8 mouse cellular contexts compared by ENCODE assay signal in genomic region chr6:72549041-72549580, GRCm38 (mm10). TPM values are rescaled to one million over a fixed set of nuclear protein-coding genes. Genes with fewer than 3 reads are reported as not detected.
DNase-seq lines count a peak whose midpoint lies in the region; ATAC-seq and TF ChIP-seq lines count a peak whose summit lies in the region.

No protein-coding gene starts in this region.

- DNase-seq in heart, postnatal 0 days (ENCODE audit: low spot score), result no peak
- DNase-seq in lung, postnatal 25 days (ENCODE audit: low spot score), result peak; percentile 52
- peak; percentile 78 to 85 for DNase-seq in urinary bladder, postnatal 36 days (ENCODE audit: low spot score in 2 of 2)
- DNase-seq in cerebellum, adult 9-10 months, result no peak
- DNase-seq in left cerebral cortex, postnatal 25 days (ENCODE audit: low spot score in 2 of 2), result no peak
- DNase-seq in right cerebral cortex, adult 2 months (ENCODE audit: low spot score in 2 of 2), result no peak

- H3K4me2 ChIP-seq in heart, postnatal 0 days (ENCODE audit: low read depth, low read length), result no peak overlapping the region

- ATAC-seq in heart, postnatal 0 days (ENCODE audit: insufficient read depth, low read depth), result no peak

- no peak for TF ChIP-seq CTCF in ES-Bruce4 (IDR thresholded peaks at IDR 0.05; ENCODE audit: low read depth, low read length)
- no peak for TF ChIP-seq CTCF in bone marrow macrophage, adult 2 months (IDR thresholded peaks at IDR 0.05; ENCODE audit: low read depth, low read length)
- no peak for TF ChIP-seq CTCF in heart, postnatal 0 days (IDR thresholded peaks at IDR 0.05; ENCODE audit: low read depth)

- no peak for TF ChIP-seq POLR2A in ES-Bruce4 (IDR thresholded peaks at IDR 0.05; ENCODE audit: insufficient read depth, low read length)
- TF ChIP-seq POLR2A in bone marrow macrophage, adult 2 months (IDR thresholded peaks at IDR 0.05; ENCODE audit: borderline replicate concordance, low read depth, low read length), result no peak; the same call in 1 of the 2 replicates

- H3K4me1 ChIP-seq in ES-Bruce4 (ENCODE audit: control insufficient read depth, insufficient read depth, low read length), result peaks cover 4% of the 10 kb centered on the region
- H3K4me1 ChIP-seq in bone marrow macrophage, adult 2 months (ENCODE audit: control insufficient read depth, insufficient read depth, low read length), result peaks cover 22% of the 10 kb centered on the region
- H3K4me1 ChIP-seq in heart, postnatal 0 days (ENCODE audit: control insufficient read depth, insufficient read depth), result peaks cover 6% of the 10 kb centered on the region; the same call in 1 of the 2 replicates

- intact Hi-C loops in left cerebral cortex, postnatal 25 days (cut with DNase I), result no loop called here

- peak overlapping the region; percentile 71 for H3K27ac ChIP-seq in ES-Bruce4 (ENCODE audit: insufficient read depth, low read length)
- peak overlapping the region; percentile 99 for H3K27ac ChIP-seq in bone marrow macrophage, adult 2 months (ENCODE audit: insufficient read depth, low read depth, low read length)
- H3K27ac ChIP-seq in heart, postnatal 0 days (ENCODE audit: low read depth), result peak overlapping the region; percentile 18

- WGBS in heart, postnatal 0 days, result 50% methylated on average over 9 of the region's 9 CpGs

- no peaks in the 10 kb centered on the region for H3K36me3 ChIP-seq in ES-Bruce4 (ENCODE audit: control insufficient read depth, insufficient read depth, low read length, poor library complexity, severe bottlenecking)
- H3K36me3 ChIP-seq in heart, postnatal 0 days (replicated peaks; ENCODE audit: control insufficient read depth, insufficient read depth, low read length), result no peaks in the 10 kb centered on the region

- peak overlapping the region; percentile 28 for H3K9ac ChIP-seq in ES-Bruce4 (ENCODE audit: low read depth, poor library complexity, severe bottlenecking)
- no peak overlapping the region for H3K9ac ChIP-seq in heart, postnatal 0 days (replicated peaks; ENCODE audit: low read depth, low read length)

- peak overlapping the region; percentile 16 for H3K4me3 ChIP-seq in ES-Bruce4 (ENCODE audit: low read depth, low read length)
- H3K4me3 ChIP-seq in bone marrow macrophage, adult 2 months (ENCODE audit: insufficient read depth, low read length), result peak overlapping the region; percentile 75
- no peak overlapping the region for H3K4me3 ChIP-seq in heart, postnatal 0 days (ENCODE audit: low read depth, low read length)

- TF ChIP-seq EP300 in ES-Bruce4 (IDR thresholded peaks at IDR 0.05; ENCODE audit: insufficient read depth, low read depth, low read length), result no peak
- TF ChIP-seq EP300 in heart, postnatal 0 days (IDR thresholded peaks at IDR 0.05; ENCODE audit: low read depth), result no peak

- no peaks in the 10 kb centered on the region for H3K27me3 ChIP-seq in ES-Bruce4 (ENCODE audit: control insufficient read depth, insufficient read depth, low read length, poor library complexity, severe bottlenecking)
- H3K27me3 ChIP-seq in heart, postnatal 0 days (ENCODE audit: control insufficient read depth, insufficient read depth, low read length), result no peaks in the 10 kb centered on the region

- no peaks in the 10 kb centered on the region for H3K9me3 ChIP-seq in ES-Bruce4 (replicated peaks; ENCODE audit: control insufficient read depth, insufficient read depth, low read length, poor library complexity, severe bottlenecking)
- H3K9me3 ChIP-seq in heart, postnatal 0 days (replicated peaks; ENCODE audit: control insufficient read depth, low read length), result no peaks in the 10 kb centered on the region

RNA-seq across cellular contexts. Expression of gene Capg, which starts 4.9 kb away (rescaled TPM):
- 55.8 and 60.3 TPM in 2 replicates for polyA plus RNA-seq in ES-Bruce4 (2011; ENCODE audit: insufficient read depth, insufficient read length, low read depth, missing spikeins)
- polyA plus RNA-seq in bone marrow macrophage, adult 2 months (2012; ENCODE audit: insufficient read depth, insufficient read length, missing spikeins), result 788 and 835 TPM in 2 replicates
- total RNA-seq in heart, postnatal 0 days (2014; rRNA removed; ENCODE audit: low replicate concordance), result 25.1 and 53.6 TPM in 2 replicates
- 24.9 and 25.9 TPM in 2 replicates for polyA plus RNA-seq in heart, postnatal 0 days (2015; fragmentation: Nextera tagmentation; extraction: Ambion mirVana)
- 1 to 10 TPM; 1.9 to 2.9 TPM for total RNA-seq in left cerebral cortex, postnatal 25 days (2021)

RNA-seq across cellular contexts. Expression of gene Sh2d6, which starts 27.6 kb away (rescaled TPM):
- not detected in 2 replicates for polyA plus RNA-seq in ES-Bruce4 (2011; ENCODE audit: insufficient read depth, insufficient read length, low read depth, missing spikeins)
- 1.3 TPM in 1 of 2 replicates, not detected in the other for polyA plus RNA-seq in bone marrow macrophage, adult 2 months (2012; ENCODE audit: insufficient read depth, insufficient read length, missing spikeins)
- not detected in 2 replicates for total RNA-seq in heart, postnatal 0 days (2014; rRNA removed; ENCODE audit: low replicate concordance)
- not detected in 2 replicates for polyA plus RNA-seq in heart, postnatal 0 days (2015; fragmentation: Nextera tagmentation; extraction: Ambion mirVana)
- total RNA-seq in left cerebral cortex, postnatal 25 days (2021), result under 1 TPM; 0.28 to 0.94 TPM

RNA-seq across cellular contexts. Expression of gene Elmod3, which starts 49.1 kb away (rescaled TPM):
- 6.3 and 8.3 TPM in 2 replicates for polyA plus RNA-seq in ES-Bruce4 (2011; ENCODE audit: insufficient read depth, insufficient read length, low read depth, missing spikeins)
- polyA plus RNA-seq in bone marrow macrophage, adult 2 months (2012; ENCODE audit: insufficient read depth, insufficient read length, missing spikeins), result 12.0 and 12.6 TPM in 2 replicates
- 21.9 and 30.9 TPM in 2 replicates for total RNA-seq in heart, postnatal 0 days (2014; rRNA removed; ENCODE audit: low replicate concordance)
- 17.6 and 18.6 TPM in 2 replicates for polyA plus RNA-seq in heart, postnatal 0 days (2015; fragmentation: Nextera tagmentation; extraction: Ambion mirVana)
- 10 to 100 TPM; 18.0 to 18.3 TPM for total RNA-seq in left cerebral cortex, postnatal 25 days (2021)

RNA-seq across cellular contexts. Expression of gene Retsat, which starts 49.2 kb away (rescaled TPM):
- polyA plus RNA-seq in ES-Bruce4 (2011; ENCODE audit: insufficient read depth, insufficient read length, low read depth, missing spikeins), result 5.2 and 7.8 TPM in 2 replicates
- 15.7 and 21.3 TPM in 2 replicates for polyA plus RNA-seq in bone marrow macrophage, adult 2 months (2012; ENCODE audit: insufficient read depth, insufficient read length, missing spikeins)
- total RNA-seq in heart, postnatal 0 days (2014; rRNA removed; ENCODE audit: low replicate concordance), result 21.8 and 41.8 TPM in 2 replicates
- 64.4 and 69.1 TPM in 2 replicates for polyA plus RNA-seq in heart, postnatal 0 days (2015; fragmentation: Nextera tagmentation; extraction: Ambion mirVana)
- total RNA-seq in left cerebral cortex, postnatal 25 days (2021), result 10 to 100 TPM; 46.2 to 60.5 TPM

Comparison
In these comparisons a context has a peak if more than half of its experiments do, and no peak if none do; other contexts are left out.
1. H3K27ac ChIP-seq: peak in every context shown above with its lines; median percentile 99 in bone marrow macrophage, adult 2 months; 71 in ES-Bruce4; 18 in heart, postnatal 0 days.
2. DNase-seq: peak in lung, postnatal 25 days (single experiment) and urinary bladder, postnatal 36 days (2 of 2); none in heart, postnatal 0 days (single experiment), cerebellum, adult 9-10 months (single experiment), left cerebral cortex, postnatal 25 days (0 of 2) and right cerebral cortex, adult 2 months (0 of 2).
3. RNA of gene Capg, which starts 4.9 kb away (polyA plus RNA-seq): 788 to 835 TPM in bone marrow macrophage, adult 2 months; 55.8 to 60.3 TPM in ES-Bruce4 and 24.9 to 25.9 TPM in heart, postnatal 0 days; every median in the first group is over 10 times any median in the second.